Mouse (Mus musculus) bone marrow macrophage, adult 2 months (primary cell): ENCODE data around the gene AL731706.2. TPM values are rescaled to one million over a fixed set of nuclear protein-coding genes. Genes with fewer than 3 reads are reported as not detected.
A peak's percentile ranks its signal among the peaks of the same experiment; 100 is the strongest.

ENCODE experiments used
- H3K27ac ChIP-seq: 2 replicates; pipeline ENCODE4 v1.5.1; 2012; ENCODE audit warnings: low read depth, low read length; ENCODE audit not compliant: insufficient read depth
- H3K4me1 ChIP-seq: 2 replicates; pipeline ENCODE4 v1.6.1; 2012; ENCODE audit warnings: low read length; ENCODE audit not compliant: control insufficient read depth, insufficient read depth
- H3K4me3 ChIP-seq: 2 replicates; pipeline ENCODE4 v1.5.1; 2012; ENCODE audit warnings: mild to moderate bottlenecking, low read length, moderate library complexity; ENCODE audit not compliant: insufficient read depth
- CTCF ChIP-seq: IDR thresholded peaks from 2 replicates; pipeline ENCODE4 v1.5.1; 2012; ENCODE audit warnings: low read depth, mild to moderate bottlenecking, low read length, moderate library complexity
- POLR2A ChIP-seq: IDR thresholded peaks from 2 replicates; pipeline ENCODE4 v1.6.1; 2012; ENCODE audit warnings: mild to moderate bottlenecking, low read depth, low read length, borderline replicate concordance
- polyA plus RNA-seq: library from polyadenylated mRNA; stranded (reverse); fragments of >200 nt; gene quantifications from 2 replicates; pipeline ENCODE4 v1.2.4, GENCODE M21; 2012; ENCODE audit not compliant: missing spikeins, insufficient read depth, insufficient read length

Gene AL731706.2
- polyA plus RNA-seq, 1 experiment: 3.8 TPM

DNA sequence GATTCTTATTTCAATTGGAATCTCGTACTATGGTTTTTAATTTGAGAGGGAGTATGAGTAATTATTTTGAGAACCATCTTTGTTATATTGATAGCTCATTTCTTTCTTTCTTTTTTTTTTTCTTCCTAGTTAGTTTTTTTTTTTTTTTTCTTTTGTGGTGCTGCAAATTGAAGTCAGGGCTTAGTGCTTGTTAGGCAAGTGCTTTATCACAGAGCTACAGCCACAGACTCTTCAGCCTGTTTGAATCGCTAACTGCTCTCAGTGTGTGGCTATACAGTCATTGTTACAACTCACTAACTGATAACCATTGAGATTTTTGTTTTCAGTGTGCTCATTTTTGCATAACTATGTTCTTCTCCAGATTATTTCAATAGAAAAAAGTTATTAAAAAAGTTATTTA is 9.0 kb upstream of the AL731706.2 start:
- no peak for TF ChIP-seq POLR2A
- no peak for TF ChIP-seq CTCF
- H3K27ac ChIP-seq: no peak overlapping the region
- peaks cover 11% of the 10 kb centered on the region for H3K4me1 ChIP-seq
- H3K4me3 ChIP-seq: no peak overlapping the region

DNA sequence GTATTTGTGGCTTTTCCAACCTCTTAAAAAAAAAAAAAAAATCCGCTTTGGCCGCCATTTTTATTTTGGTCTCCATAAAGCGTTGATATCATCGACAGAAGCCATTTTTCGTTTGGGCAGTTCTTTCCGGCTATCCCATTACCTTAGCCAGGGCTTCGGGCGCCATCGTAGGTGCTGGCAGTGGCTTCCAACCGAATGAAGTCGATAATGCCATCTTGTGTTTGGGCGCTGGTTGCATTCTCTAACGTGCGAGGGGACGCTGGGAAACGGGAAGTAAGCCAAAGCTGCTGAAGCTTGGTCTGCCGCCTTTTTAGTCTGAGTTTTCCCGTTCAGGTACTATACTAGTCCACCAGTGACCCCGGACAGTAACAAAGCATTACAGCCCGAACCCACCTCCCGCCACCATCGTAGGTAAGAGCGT is 6.5 kb upstream of the AL731706.2 start:
- Histone ChIP-seq H3K4me3 (peak overlapping the region; percentile 79), H3K27ac (peak overlapping the region; percentile 64), H3K4me1 (peaks cover 16% of the 10 kb centered on the region)
- no peak for TF ChIP-seq CTCF
- no peak for TF ChIP-seq POLR2A

DNA sequence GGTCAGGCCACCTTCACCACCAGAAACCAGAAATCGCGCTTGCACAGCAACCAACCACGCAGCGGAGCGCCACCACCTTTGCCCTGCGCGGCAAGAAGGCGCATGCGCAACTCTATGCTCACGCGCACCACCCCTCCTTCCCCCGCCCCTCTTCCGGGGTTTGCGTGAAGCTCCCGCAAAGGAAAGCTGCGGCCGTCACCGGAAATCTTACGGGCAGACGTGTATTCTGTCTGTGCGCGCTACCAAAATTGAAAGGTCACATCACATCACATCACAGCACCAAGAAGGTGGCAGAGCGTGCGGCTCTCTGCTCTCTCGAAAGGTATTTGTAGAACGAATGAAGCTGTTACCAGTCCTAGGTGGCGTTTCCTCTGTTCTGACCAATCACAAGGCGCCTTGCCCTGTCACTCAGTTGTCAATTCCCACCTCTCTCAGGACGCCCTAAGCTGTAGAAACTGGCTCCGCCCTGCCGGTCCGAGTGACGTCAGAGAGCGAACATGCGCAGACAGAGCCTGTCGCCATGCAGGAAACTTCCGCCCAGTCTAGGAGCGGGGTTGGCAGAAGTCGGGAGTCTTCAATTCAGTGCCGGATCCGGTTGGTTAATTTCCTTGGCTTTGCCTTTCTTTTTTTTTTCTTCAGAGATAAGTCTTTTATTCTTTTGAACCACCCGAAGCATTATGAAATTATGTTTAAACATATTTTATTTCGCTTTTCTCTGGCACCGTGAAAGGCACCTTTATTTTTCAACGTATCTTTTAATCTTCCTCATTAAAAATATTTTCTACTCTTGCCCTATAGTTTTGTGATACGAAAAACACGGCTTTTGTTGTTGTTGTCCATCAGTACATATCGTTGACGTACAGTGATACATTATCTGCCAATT is 5.8 kb upstream of the AL731706.2 start, which contains the start of the genes Slx4ip, AL731706.1 and Mkks:
Gene Slx4ip, plus strand, starts transcription at position 151 of the 883 bp plus-strand sequence.
Gene AL731706.1, minus strand, starts transcription at position 322 of the 883 bp plus-strand sequence.
Gene Mkks, minus strand, starts transcription at position 322 of the 883 bp plus-strand sequence.
- H3K4me3 ChIP-seq: peak within 1 kb of the TSS; percentile 93
- no peak for TF ChIP-seq POLR2A
- no peak for TF ChIP-seq CTCF
- peaks cover 13% of the 10 kb centered on the region for H3K4me1 ChIP-seq
- H3K27ac ChIP-seq: peak within 1 kb of the TSS; percentile 93

DNA sequence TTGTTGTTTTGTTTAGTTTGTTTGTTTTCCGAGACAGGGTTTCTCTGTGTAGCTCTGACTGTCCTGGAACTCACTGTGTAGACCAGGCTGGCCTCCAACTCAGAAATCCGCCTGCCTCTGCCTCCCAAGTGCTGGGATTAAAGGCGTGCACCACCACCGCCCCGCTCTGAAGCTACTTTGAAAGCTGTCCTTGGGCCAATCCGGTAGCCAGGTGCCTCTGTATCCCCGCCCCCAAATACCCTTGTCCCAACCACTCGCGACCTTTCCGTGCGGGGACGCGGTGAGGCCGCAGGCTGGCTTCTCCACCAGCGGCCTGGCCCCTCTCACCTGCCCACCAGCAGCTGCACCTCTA is 5.2 kb upstream of the AL731706.2 start:
- Histone ChIP-seq H3K4me1 (peaks cover 12% of the 10 kb centered on the region; the same call in 1 of the 2 replicates), H3K4me3 (peak overlapping the region; percentile 93), H3K27ac (peak overlapping the region; percentile 93)

DNA sequence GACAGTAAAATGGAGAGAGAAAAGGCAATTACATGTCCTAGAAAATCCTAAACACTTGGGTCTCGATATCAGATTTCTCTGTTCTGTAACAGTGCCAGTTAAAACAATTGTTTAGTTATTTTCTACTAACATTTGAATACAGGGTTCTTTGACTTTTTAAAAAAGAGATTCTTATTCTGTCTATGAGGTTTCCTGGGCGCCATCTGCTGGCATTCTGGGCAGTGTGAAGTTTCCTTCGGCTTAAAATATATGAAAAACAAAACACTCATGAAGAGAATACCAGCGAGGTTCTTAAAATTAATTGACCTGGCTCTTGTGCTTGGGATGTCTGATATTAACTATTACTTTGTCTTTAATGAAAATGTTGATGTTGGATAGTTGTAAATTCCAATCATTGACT is 1.4 kb upstream of the AL731706.2 start:
- TF ChIP-seq POLR2A (no peak), CTCF (no peak)
- Histone ChIP-seq H3K27ac (no peak overlapping the region), H3K4me3 (no peak overlapping the region), H3K4me1 (peaks cover 7% of the 10 kb centered on the region; the same call in 1 of the 2 replicates)

DNA sequence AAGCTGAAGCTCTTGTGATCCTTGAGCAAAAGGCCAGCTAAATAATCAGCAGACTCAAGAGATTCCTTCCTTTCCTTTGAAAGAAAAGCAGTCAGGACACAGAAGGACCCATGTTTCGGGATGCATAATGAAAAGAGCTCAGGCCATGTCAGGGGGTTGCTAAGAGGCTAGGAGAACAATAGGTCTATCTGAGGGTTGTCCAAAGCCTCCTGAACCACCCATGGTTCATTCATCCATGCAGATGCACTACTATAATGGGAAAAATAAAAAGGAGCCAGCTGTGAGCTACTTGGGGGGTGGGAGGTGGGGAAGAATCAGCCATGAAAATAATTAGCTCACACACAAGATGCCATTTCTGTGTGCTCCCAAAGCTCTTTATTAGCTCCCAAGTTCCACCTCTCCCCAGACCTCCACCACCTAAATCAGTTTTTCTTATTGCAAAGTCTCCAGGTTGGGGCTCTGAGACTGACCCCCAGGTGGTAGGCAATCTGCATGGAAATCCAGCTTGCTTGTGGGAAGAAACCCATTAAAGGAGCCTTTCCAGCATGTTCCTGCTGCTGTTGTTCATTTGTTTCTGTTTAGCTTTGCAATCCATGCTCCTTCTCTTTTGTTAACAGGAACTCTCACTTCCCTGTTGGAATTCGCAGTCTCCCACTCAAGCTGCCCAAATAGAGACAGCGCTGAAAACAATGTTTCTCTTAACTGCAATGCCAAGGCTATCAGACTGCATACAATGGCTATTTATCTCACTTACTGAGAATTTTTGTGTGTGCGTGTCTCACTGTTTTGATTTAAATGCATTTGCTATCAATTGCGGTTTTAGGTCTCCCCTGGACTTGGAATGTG is 30.7 kb downstream of the AL731706.2 start:
- H3K27ac ChIP-seq: no peak overlapping the region
- TF ChIP-seq CTCF (no peak), POLR2A (no peak)
- no peak overlapping the region for H3K4me3 ChIP-seq
- H3K4me1 ChIP-seq: no peaks in the 10 kb centered on the region

DNA sequence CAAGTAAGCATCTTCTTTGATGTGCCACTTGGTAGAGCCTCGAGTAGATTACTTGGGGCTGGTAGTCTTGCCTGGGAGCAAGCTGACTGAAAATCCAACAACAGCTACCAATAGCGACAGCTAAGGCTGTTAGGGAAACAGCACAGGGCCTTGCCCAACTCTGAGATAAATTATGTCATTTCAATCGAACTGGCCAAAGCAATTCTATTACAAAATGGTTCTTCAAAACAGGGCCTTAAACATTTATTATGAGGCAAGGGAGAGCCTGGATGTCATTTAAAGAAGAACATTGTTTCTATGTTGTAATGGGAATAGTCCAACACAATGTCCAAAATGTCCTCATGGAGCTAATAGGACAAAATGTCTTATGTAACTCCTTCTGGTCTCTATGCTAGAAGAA is 35.1 kb downstream of the AL731706.2 start:
- Histone ChIP-seq H3K4me3 (no peak overlapping the region), H3K27ac (no peak overlapping the region), H3K4me1 (no peaks in the 10 kb centered on the region)
- TF ChIP-seq POLR2A (no peak), CTCF (no peak)

DNA sequence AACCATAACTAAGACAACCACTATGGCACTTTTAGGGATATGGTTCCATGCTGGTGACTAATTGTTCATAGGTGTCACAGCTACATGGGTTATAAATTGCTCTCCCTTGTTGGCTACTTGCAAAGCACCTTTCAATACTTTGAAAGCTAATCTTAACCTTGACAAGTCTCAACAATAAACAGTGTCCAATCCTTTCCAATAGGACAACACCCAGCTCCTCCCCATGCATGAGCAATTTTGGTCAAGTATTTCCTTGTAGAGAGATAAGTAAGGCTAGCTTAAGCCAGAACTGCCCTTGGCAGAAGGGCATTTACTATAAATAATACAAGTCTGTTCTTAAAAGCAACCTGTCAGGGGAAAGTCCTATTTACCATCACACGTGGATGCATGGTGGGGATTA is 47.5 kb downstream of the AL731706.2 start:
- no peak overlapping the region for H3K4me3 ChIP-seq
- no peaks in the 10 kb centered on the region for H3K4me1 ChIP-seq
- H3K27ac ChIP-seq: no peak overlapping the region
- TF ChIP-seq POLR2A (no peak), CTCF (no peak)

DNA sequence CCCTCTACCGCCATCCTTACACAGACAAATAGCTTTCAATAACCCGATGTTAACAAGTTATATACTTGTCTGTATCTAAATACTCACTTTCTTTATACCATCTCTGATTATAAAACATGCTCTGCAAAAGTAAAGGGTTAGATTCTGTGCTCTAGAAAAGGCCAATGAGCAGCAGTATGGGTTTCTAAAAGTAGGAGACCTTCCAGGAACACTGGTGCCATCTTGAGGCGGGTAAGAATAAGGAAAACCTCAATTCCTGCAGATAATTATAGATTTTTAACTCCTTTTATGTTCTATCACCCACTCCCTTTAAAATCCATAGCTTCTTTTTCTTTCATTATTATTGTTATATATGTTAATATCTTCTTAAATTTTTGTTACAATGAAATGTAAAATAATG is 49.6 kb downstream of the AL731706.2 start:
- TF ChIP-seq POLR2A (no peak), CTCF (no peak)
- Histone ChIP-seq H3K4me3 (no peak overlapping the region), H3K4me1 (no peaks in the 10 kb centered on the region), H3K27ac (no peak overlapping the region)

Other genes with a start within 250 kb of the AL731706.2 start
- not detected in 2 replicates for gene Snap25, start 172.2 kb downstream of the AL731706.2 start, polyA plus RNA-seq
- gene Slx4ip, start 5.5 kb upstream of the AL731706.2 start, polyA plus RNA-seq: 4.7 and 4.9 TPM in 2 replicates
- 8.0 and 19.6 TPM in 2 replicates for gene AL731706.1, start 5.7 kb upstream of the AL731706.2 start, polyA plus RNA-seq
- gene Mkks, start 5.7 kb upstream of the AL731706.2 start, polyA plus RNA-seq: 16.2 and 26.4 TPM in 2 replicates
- gene Jag1, start 231.0 kb upstream of the AL731706.2 start, polyA plus RNA-seq: 3.0 and 3.3 TPM in 2 replicates